Mouse (Mus musculus) ES-CJ7 (cell line): Measurements from ENCODE around the gene Prkar1a.

Experiments used
- DNase-seq: peaks from one replicate; pipeline ENCODE4 v3.0.0; 2011; ENCODE audit warnings: low read depth, low spot score

Gene Prkar1a

GRCm38 (mm10) chr11:109672881-109673739 lies 23.9 kb downstream of the Prkar1a start:
- no peak for DNase-seq

GRCm38 (mm10) chr11:109673741-109674140 lies 24.5 kb downstream of the Prkar1a start:
- DNase-seq: no peak

DNA sequence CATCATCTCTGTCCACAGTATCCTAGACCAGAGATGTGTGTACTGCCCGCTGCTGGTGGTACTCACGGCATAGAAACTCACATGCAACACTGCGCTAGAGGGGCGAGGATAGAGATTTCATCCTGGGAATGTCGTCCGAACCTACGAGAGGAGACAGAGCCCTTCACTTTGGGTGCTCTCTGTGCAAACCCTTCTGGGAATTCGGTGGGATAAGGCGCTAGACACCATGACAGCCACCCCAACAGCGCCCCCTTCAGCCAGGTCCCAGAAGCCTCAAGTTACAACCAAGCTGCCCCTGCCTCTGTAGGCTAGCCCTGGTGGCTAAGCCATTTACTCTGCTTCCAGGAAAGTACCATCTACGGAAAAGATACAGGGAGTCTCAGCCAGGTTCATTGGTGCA lies 25.3 kb downstream of the Prkar1a start:
- peak; percentile 24 for DNase-seq

DNA sequence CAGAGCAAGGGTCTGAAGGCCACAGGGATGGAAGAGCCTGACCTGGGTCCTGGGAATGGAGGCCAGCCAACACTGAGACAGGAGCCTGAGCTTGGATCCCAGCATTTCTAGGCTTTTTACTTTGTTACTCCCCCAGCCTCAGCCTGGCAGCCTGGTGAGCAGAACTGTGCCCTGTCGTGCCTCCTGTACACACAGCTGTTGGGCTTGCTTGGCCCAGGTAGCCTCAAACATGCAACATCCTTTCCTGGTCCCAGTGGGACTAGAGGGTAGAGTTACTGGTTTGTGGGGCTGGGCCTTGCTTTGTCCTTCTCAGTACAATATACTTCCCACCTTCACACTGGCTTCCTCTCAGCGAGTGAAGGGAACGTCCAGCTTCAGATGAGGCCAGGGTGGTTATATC lies 26.0 kb downstream of the Prkar1a start:
- no peak for DNase-seq

DNA sequence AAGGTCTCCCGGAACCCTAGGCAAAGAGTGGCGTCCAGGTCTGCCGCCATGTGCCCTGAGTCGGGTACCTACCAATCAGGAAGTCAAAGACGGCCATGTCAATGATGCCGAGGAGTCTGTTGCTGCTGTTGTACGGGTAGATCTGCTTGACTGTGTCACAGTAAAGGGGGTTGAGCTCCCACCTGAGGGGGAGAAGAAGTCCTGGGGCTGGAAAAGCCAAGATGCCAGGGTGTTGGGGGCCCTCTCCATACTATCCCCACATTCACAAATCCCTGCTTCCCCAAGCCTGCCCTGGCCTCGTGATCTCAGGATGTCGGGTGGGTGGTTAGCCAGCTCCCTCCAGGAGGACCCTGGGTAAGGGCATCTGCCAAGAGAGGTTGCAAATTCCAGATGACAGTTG lies 26.6 kb downstream of the Prkar1a start:
- no peak for DNase-seq

- no peak for DNase-seq
Measured at GRCm38 (mm10) chr11:109676621-109677373, 27.6 kb downstream of the Prkar1a start.

- DNase-seq: peak; percentile 25
Measured at GRCm38 (mm10) chr11:109678291-109678690, 29.1 kb downstream of the Prkar1a start.

DNA sequence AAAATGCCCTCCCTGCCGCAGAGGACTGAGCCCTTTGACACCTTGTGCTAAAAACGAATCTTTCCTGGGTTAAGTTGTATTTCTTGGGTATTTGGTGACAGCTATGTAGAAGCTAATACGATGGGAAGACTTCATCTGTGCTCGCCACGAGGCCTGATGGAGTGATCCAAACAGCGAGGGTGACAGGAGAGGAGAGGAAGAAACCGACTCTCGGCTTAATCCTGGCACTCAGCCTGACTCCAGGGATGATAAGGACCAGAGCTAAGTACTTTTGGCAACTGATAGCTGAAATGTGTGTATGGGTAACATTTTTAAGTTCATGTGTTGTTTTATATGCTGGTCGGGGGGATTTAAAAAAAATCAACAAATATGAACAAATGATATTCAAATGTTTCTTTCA lies 31.7 kb downstream of the Prkar1a start:
- no peak for DNase-seq

DNA sequence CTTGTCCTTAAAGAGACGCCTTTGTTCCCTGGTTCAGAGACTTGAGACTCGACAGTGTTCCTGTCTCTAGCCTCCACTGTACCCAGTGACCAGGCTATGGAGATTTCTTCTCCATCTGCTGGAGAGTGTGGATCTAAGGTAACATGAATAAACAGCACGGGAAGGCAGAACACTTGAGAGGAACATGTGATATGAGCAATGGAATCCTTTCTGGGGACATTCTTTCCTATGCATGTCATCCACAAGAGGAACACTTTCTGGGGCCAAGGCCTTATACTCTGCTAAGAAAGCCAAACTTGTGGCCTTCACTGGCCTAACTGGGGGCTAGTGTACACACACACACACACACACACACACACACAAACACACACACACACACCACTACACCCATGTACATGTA lies 32.4 kb downstream of the Prkar1a start:
- no peak for DNase-seq

DNA sequence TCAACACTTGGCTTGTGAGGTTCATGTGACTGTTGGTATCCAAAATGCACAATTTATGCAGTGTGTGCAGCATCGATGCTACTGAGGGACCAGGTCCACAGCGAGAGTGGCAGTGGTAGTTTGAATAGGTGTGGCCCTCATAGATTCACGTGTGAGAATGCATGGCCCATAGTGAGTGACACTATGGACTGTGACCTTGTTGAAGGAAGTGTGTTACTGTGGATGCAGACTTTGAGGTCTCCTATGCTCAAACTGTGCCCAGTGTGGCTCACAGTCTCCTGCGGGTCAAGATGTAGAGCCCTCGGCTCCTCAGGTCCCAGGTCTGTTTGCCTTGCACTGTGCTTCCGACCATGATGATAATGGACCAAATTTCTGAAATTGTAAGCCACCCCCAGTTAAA lies 33.0 kb downstream of the Prkar1a start:
- no peak for DNase-seq

DNA sequence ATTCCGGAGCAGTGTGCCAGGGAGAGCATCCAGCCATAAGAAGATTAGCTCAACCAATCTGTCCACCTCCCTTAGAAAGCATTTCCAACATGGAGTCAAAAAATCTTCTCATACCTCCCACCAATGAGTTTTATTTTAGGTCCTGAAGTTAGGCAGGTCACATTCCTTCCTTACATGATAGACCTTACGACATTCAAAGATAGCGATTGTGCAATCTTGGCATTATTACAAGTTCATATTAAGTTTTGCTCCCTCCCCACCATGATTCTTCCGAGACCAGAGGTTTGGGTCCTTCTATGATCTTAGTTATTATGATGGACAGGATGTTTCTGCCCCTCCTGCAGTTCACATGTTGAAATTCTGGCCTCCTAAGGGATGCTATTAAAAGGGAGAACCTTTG lies 40.3 kb downstream of the Prkar1a start:
- DNase-seq: no peak

- no peak for DNase-seq
Measured at GRCm38 (mm10) chr11:109692737-109693136, 43.5 kb downstream of the Prkar1a start.

GRCm38 (mm10) chr11:109696519-109696918 lies 47.3 kb downstream of the Prkar1a start:
- DNase-seq: no peak

DNA sequence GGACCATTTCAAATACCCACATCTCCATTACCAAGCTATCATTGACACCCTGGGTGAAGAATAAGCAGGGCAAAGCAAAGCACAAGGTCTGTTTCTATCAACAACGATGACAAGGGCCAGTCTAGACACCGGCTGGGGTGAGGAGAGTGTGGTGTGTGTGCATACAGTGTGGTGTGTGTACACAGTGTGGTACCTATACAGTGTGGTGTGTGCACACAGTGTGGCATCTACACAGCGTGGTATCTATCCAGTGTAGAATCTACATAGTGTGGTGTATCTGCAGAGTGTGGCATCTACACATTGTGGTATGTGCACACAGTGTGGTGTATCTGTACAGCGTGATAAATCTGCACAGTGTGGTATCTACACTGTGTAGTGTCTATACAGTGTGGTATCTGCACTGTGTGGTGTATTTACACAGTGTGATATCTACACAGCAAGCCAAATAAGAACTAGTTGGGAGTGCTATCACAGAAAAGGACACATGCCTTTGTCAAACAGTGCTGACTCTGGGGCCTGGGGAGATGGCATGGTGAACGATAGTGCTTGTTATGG lies 48.0 kb downstream of the Prkar1a start:
- no peak for DNase-seq

- no peak for DNase-seq
Measured at GRCm38 (mm10) chr11:109698740-109699139, 49.5 kb downstream of the Prkar1a start.

GRCm38 (mm10) chr11:109699784-109700183 lies 50.6 kb downstream of the Prkar1a start:
- peak; percentile 50 for DNase-seq

DNA sequence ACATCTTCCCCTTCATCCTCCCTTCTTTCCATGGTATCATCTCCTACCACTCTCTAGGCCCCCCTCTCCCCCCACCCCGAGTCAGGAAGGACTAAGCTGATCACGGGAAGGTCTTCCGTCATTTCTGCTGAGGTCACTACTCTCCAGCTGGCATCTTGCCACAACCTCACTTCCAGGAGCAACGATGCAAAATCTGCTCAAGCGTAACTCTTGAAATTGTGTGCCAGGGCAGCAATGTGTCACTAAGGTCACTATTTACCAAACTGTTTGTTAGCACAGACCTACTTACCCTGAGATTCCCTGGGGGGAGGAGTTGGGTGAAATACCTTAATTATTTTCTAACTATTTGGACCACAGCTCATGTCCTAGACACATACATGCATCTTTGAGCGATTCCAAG lies 51.6 kb downstream of the Prkar1a start:
- no peak for DNase-seq

DNA sequence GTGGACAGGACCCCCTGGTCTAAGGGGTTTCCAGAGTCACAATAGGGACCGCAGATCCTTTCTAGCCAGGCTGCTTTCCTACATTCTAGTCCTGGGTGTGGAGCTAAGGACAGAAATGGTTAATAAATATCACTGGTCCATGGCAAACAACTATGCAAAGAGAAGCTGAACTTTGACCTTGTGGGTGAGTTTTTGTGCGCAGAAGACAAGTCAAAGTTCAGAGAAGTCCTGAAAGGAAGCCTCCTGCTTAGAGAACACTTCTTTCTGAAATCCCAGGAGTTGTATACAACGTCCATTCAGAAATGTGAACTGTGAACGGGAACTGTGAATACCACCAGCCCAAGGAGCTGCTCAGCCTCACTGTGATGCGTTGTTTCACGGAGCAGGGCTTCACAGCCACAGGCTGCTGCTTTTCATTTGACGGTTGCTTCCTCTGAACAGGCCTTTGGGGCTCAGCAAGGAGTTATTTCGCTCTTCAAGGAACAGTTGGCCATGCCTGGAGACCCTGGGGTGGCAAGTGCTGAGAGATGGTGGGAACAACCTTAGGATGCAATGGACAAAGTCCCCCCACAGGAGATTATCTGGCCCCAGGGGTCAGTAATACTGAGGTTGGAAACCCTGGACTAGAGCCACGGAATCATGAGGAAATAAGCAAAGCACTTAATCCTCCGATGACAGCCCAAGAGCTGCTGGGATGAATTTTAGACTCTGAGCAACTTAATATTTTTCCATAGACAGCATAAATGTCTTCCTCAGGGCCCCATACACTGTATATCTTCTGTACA lies 53.0 kb downstream of the Prkar1a start:
- DNase-seq: no peak

- no peak for DNase-seq
Measured at GRCm38 (mm10) chr11:109703845-109704244, 54.6 kb downstream of the Prkar1a start.

- DNase-seq: no peak
Measured at GRCm38 (mm10) chr11:109704311-109705205, 55.4 kb downstream of the Prkar1a start.
